Mouse (Mus musculus) subcutaneous adipose tissue, adult 2 months (tissue): Measurements from ENCODE around the gene Tprn. TPM values are rescaled to one million over a fixed set of nuclear protein-coding genes. Genes with fewer than 3 reads are reported as not detected.

Experiments used
- polyA plus RNA-seq: library from polyadenylated mRNA; depleted of rRNA; stranded (reverse); fragments of >200 nt; gene quantifications from 2 replicates; pipeline ENCODE4 v1.2.3, GENCODE M21; 2012; ENCODE audit warnings: low replicate concordance; rRNA removed

Tprn gene
- 11.4 and 33.2 TPM in 2 replicates for polyA plus RNA-seq

GRCm38 (mm10) chr2:25262291-25262767 lies at the start of gene Tprn:
Tprn (plus strand) TSS chr2:25262618.

DNA sequence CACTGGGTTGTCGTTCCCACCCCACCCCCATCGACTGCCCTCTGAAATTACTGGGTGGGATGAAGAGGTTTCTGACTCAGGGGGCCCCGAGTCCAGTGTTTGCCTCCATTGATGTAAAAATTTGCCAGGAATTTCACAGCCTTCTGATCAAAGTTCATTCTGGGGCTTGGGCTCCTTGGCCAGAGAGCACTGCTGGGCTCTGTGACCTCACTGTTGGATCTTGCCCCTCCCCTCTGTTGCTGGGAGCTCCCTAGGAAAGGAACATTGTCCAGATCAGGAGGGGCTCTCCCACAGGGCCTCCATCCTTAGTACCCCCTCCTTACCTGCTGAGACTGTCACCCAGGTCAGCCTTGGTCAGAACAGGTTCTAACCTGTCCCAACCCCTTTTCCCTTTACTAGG lies 48.0 kb upstream of the Tprn start, which contains the start of gene Stpg3:
Gene Stpg3, minus strand, starts transcription at position 194 of the 400 bp plus-strand sequence.

GRCm38 (mm10) chr2:25218445-25218844 lies 44.0 kb upstream of the Tprn start, which contains the start of gene Fam166a:
Fam166a (plus strand) TSS chr2:25218745.

DNA sequence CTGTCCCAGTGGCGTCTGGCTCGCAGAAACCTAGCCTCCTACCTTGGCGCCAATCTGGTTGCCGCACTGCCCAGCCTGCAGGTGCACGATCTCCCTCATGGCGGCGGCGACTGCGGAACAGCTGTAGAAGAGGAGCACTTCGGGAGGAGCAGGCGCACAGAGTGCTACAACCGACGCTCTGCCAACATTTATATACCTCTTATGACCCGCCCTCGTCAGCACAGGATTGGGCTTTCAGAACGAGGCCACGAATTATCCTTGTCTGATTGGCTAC lies 38.0 kb upstream of the Tprn start, which contains the start of gene Tubb4b:
Gene Tubb4b, minus strand, starts transcription at position 211 of the 274 bp plus-strand sequence.

DNA sequence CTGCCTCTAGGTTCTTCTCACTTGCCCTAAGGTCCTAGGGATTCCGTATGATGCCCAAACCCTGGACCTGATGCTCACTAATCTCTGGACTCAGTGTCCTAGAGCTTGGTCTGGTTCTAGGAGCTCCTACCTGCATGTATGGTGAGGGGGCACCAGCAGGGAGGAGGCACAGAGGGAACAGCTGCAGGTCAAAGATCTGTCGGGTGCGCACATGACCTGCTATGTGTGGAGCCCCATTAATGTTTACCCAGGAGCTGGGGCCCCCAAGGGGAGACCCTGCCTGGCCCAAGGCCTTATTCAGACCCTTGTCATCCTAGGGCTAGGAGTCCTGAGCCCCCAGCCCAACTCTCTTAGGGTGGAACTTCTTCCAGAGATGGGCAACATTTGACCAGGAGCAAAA lies 28.4 kb upstream of the Tprn start, which contains the start of gene Slc34a3:
Gene Slc34a3, minus strand, starts transcription at position 315 of the 400 bp plus-strand sequence.

GRCm38 (mm10) chr2:25236614-25237013 lies 25.8 kb upstream of the Tprn start, which contains the start of gene Rnf224:
Rnf224 (minus strand) TSS chr2:25236787.

DNA sequence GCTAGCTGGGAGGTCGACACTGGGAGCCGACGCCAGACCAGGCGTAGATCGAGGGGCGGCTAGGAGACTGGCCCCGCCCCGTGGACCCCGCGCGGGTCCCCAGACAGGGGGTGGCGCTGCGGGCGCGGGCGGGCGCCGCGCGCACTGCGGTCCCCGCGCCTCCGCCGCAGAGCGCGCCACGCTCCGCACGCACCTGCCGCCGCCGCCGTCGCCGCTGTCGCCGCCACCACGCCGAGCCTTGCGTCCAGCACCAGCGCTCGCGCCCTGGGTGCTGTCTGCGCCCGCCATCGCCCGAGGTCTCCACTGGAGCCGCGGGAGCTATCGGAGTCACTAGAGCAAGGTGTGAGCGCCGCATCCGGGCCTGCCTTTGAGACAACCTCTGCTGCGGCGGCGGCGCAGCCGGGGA lies 20.3 kb upstream of the Tprn start, which contains the start of the genes Rnf208 and Cysrt1:
Gene Rnf208, plus strand, starts transcription at position 155 of the 406 bp plus-strand sequence.
Gene Cysrt1, minus strand, starts transcription at position 352 of the 406 bp plus-strand sequence.

GRCm38 (mm10) chr2:25246183-25247072 lies 16.0 kb upstream of the Tprn start, which contains the start of gene AL732309.1:
AL732309.1 (minus strand) TSS chr2:25246863.

GRCm38 (mm10) chr2:25255284-25255779 lies 7.1 kb upstream of the Tprn start, which contains the start of gene Tmem203:
Tmem203 (plus strand) TSS chr2:25255439.

DNA sequence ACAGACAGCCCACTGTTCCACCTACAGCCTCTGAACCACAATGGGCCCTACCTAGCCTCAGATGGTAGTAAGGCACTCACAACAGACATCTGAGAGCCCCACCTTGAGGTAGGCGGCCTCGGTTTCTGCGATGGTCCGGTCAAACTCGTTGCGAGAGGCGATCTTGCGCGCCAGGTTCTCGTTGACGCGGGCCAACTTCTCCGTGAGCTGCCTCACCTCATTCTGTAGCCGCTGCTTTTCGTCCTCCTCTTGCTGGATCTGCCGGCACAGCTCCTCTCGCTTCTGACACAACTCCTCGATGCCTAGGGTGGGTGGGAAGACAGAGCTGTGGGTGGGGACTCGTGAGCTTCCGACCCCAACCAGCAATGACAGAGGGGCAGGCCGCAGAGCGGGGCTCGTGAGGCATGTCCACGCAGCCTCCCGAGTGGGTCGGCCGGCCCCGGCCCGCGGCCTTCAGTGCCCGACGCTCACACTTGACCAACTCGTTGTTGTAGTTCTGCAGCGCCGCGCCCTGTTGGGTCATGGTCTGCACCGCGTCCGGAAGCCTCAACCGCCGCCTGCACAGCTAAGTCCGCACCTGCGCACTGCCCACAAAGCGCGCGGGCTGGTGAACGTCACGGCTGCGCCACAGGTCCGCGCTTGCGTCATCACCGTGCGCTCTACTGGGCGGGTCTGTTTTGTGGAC lies 9.6 kb downstream of the Tprn start, which contains the start of the genes Ssna1 and Anapc2:
Gene Ssna1, minus strand, starts transcription at position 612 of the 685 bp plus-strand sequence.
Gene Anapc2, plus strand, starts transcription at position 652 of the 685 bp plus-strand sequence.

DNA sequence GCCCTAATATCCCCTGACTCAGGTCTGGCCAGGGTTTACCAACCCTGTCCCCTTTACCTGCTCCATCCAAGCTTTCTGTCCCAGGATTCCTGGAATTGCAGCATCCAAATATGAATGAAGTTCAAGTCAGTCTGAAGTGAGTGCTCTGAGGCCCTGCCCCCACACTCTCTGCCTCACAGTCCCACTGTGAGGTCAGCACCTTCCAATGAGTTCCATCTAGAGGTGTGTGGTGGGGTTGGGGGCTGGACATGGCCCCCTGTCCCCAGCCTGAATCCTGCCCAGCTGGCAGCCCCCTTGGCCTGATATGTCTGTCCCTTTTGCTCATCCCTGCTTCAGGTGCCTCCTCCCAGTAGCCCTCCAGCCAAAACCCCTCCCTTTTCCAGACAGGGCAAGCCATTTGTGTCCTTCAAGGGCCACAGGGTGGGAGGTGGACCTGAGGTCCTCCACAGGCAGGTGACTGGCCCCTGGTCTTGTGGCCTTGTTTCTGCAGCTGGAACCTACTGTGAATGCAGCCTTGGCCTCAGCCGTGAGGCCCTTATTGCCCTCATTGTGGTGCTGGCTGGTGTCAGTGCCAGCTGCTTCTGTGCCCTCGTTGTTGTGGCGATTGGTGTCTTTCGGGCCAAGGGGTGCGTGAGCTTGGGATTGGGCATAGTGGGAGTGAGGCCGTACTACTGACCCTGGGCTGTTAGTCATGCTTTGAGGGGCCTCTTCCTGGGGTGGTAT lies 25.7 kb downstream of the Tprn start, which contains the start of gene Tmem210:
Gene Tmem210, plus strand, starts transcription at position 219 of the 723 bp plus-strand sequence.

DNA sequence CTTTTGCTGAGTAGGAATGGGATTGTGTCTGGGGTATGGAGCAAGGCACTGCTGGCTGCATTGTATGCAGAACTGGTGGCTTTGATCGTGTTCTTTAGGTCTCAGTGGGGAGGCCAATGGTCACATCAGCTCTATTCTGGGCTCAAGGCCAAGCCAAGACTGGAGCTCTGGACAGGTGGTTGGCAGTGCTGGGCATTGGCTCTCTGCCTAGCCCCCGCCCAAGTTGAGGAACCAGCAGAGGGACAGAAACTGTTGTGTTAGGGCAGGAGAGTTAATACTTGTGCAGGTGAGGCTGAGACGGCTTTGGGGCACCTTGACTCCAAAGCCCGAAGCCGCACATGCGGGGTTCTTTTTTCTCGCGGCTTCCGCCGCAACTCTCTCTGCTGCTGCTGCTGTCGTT lies 27.2 kb downstream of the Tprn start, which contains the start of gene Lrrc26:
Gene Lrrc26, plus strand, starts transcription at position 265 of the 400 bp plus-strand sequence.

DNA sequence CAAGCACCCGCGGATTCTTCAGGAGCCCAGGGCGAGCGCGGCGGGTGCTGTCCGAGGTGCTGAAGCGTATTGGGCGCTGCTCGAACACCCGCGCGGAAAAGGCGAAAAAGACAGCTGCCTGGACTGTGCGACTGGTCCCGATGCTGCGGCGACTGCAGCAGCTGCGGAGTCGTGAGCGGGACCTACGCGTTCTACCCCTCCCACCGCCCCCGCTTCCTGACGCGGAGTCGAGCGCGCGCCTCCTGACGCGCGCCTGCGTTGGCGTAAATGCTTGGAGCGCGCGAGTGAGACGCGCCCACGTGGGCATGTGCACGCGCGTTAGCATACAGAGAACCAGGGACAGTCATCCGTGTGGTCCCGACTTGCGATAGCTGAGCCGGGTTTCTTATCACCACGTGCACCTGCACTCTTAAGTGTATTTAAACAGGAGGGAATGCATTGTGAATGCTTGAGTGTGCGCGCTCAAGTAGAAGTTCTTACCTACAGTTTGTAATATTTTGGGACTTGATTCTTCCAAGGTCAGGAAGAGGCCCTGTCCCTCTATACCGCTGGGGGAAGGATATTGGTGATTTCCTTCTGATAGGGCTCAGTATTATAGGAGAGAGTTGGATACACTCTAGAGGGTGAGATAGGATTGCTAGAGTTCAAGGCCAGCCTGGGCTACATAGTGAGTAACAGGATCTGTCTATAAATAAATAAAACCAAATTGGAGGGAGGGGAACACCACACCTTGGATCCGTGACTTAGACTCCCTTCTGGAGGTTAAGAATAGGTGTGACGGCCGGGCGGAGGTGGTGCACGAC lies 56.8 kb downstream of the Tprn start, which contains the start of gene Grin1:
Gene Grin1, minus strand, starts transcription at position 217 of the 803 bp plus-strand sequence.

Other genes starting within 250 kb of the Tprn start
- gene Nsmf, start 208.3 kb upstream of the Tprn start, polyA plus RNA-seq, result 128 and 234 TPM in 2 replicates
- gene Entpd8, start 182.3 kb upstream of the Tprn start, polyA plus RNA-seq, result 0.13 and 3.8 TPM in 2 replicates
- 0.11 and 7.3 TPM in 2 replicates for gene Noxa1, start 167.5 kb upstream of the Tprn start, polyA plus RNA-seq
- gene Nrarp, start 81.9 kb upstream of the Tprn start, polyA plus RNA-seq, result 16.7 and 31.4 TPM in 2 replicates
- gene Tor4a, start 65.7 kb upstream of the Tprn start, polyA plus RNA-seq, result 17.9 and 43.8 TPM in 2 replicates
- 75.1 and 111 TPM in 2 replicates for gene Nelfb, start 51.1 kb upstream of the Tprn start, polyA plus RNA-seq
- gene Stpg3, start 48.0 kb upstream of the Tprn start, polyA plus RNA-seq, result not detected in 2 replicates
- 0.10 and 0.34 TPM in 2 replicates for gene Fam166a, start 43.9 kb upstream of the Tprn start, polyA plus RNA-seq
- 485 and 490 TPM in 2 replicates for gene Tubb4b, start 37.9 kb upstream of the Tprn start, polyA plus RNA-seq
- not detected in 2 replicates for gene Slc34a3, start 28.3 kb upstream of the Tprn start, polyA plus RNA-seq
- 0.10 TPM in 1 of 2 replicates, not detected in the other for gene Rnf224, start 25.8 kb upstream of the Tprn start, polyA plus RNA-seq
- gene Rnf208, start 20.4 kb upstream of the Tprn start, polyA plus RNA-seq, result 1.3 and 10.6 TPM in 2 replicates
- gene Cysrt1, start 20.2 kb upstream of the Tprn start, polyA plus RNA-seq, result 0.68 TPM in 1 of 2 replicates, not detected in the other
- gene AL732309.1, start 15.8 kb upstream of the Tprn start, polyA plus RNA-seq, result 15.6 and 27.5 TPM in 2 replicates
- 57.1 and 66.0 TPM in 2 replicates for gene Tmem203, start 7.2 kb upstream of the Tprn start, polyA plus RNA-seq
- gene Ssna1, start 9.8 kb downstream of the Tprn start, polyA plus RNA-seq, result 49.0 and 70.1 TPM in 2 replicates
- 155 and 178 TPM in 2 replicates for gene Anapc2, start 9.9 kb downstream of the Tprn start, polyA plus RNA-seq
- not detected in 2 replicates for gene Tmem210, start 25.5 kb downstream of the Tprn start, polyA plus RNA-seq
- gene Lrrc26, start 27.3 kb downstream of the Tprn start, polyA plus RNA-seq, result 0.13 and 4.6 TPM in 2 replicates
- 0.09 and 0.18 TPM in 2 replicates for gene Grin1, start 56.6 kb downstream of the Tprn start, polyA plus RNA-seq
- 16.3 and 40.9 TPM in 2 replicates for gene Man1b1, start 69.7 kb downstream of the Tprn start, polyA plus RNA-seq
- gene Dpp7, start 93.7 kb downstream of the Tprn start, polyA plus RNA-seq, result 61.1 and 76.0 TPM in 2 replicates
- gene Uap1l1, start 103.1 kb downstream of the Tprn start, polyA plus RNA-seq, result 24.0 and 65.2 TPM in 2 replicates
- 0.57 and 7.9 TPM in 2 replicates for gene Sapcd2, start 109.7 kb downstream of the Tprn start, polyA plus RNA-seq
- gene Entpd2, start 133.3 kb downstream of the Tprn start, polyA plus RNA-seq, result 78.1 and 108 TPM in 2 replicates
- gene Npdc1, start 136.7 kb downstream of the Tprn start, polyA plus RNA-seq, result 272 and 300 TPM in 2 replicates
- gene Fut7, start 160.6 kb downstream of the Tprn start, polyA plus RNA-seq, result 0.62 and 0.96 TPM in 2 replicates
- 41.7 and 62.8 TPM in 2 replicates for gene Abca2, start 166.1 kb downstream of the Tprn start, polyA plus RNA-seq
- gene Clic3, start 194.2 kb downstream of the Tprn start, polyA plus RNA-seq, result 1.8 and 3.2 TPM in 2 replicates
- 79.2 and 84.7 TPM in 2 replicates for gene Paxx, start 198.5 kb downstream of the Tprn start, polyA plus RNA-seq
- gene Ptgds, start 207.4 kb downstream of the Tprn start, polyA plus RNA-seq, result 1.2 and 6.5 TPM in 2 replicates
- gene Lcn12, start 231.3 kb downstream of the Tprn start, polyA plus RNA-seq, result 0.33 TPM in 1 of 2 replicates, not detected in the other
- gene Fbxw5, start 238.1 kb downstream of the Tprn start, polyA plus RNA-seq, result 27.6 and 47.3 TPM in 2 replicates
- 5.9 and 7.9 TPM in 2 replicates for gene C8g, start 239.1 kb downstream of the Tprn start, polyA plus RNA-seq